Mouse (Mus musculus): ENCODE results near the gene Gm21969. TPM values are rescaled to one million over a fixed set of nuclear protein-coding genes. Genes with fewer than 3 reads are reported as not detected.

The Gm21969 gene
- polyA plus RNA-seq, 1 experiment from 2014 or later = not detected

DNA sequence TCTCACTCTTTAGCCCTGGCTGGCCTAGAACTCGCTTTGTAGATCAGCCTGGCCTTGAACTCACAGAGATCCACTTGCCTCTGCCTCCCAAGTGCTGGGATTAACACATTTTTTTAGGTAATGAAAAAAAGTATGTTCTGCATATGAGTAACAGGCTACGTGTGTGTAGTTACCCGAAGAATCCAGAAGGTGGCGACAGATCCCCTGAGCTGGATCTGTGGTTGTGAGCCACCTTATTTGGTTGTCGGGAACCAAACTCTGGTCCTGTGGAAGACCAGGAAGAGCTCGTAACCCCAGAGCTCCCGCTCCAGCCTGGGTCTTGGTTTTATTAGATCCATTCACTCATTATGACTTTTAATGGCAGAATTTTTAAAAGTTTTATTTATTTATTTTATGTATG lies 43.9 kb downstream of the Gm21969 start:
- H3K27me3 ChIP-seq (ENCODE audit: control insufficient read depth, insufficient read depth, low read depth, low read length) = no peaks in the 10 kb centered on the region; the same call in 1 of the 2 replicates
- H3K9ac ChIP-seq (ENCODE audit: low read depth, low read length) = no peak overlapping the region
- H3K36me3 ChIP-seq (ENCODE audit: control insufficient read depth, insufficient read depth, low read length) = peaks cover 12% of the 10 kb centered on the region
- no peaks in the 10 kb centered on the region for H3K9me3 ChIP-seq (replicated peaks; ENCODE audit: control insufficient read depth, low read length, poor library complexity, severe bottlenecking)
- 88% methylated on average over 7 of the region's 7 CpGs for WGBS
- H3K4me1 ChIP-seq (ENCODE audit: control insufficient read depth, insufficient read depth, low read length) = peaks cover 6% of the 10 kb centered on the region; the same call in 1 of the 2 replicates
- no peak overlapping the region for H3K4me3 ChIP-seq (ENCODE audit: low read depth, low read length)
- H3K4me2 ChIP-seq (ENCODE audit: low read length) = no peak overlapping the region
- ATAC-seq = no peak
- H3K27ac ChIP-seq (ENCODE audit: low read length) = no peak overlapping the region

- Histone ChIP-seq H3K9ac (ENCODE audit: low read depth, low read length) (no peak overlapping the region), H3K4me1 (ENCODE audit: control insufficient read depth, insufficient read depth, low read length) (no peaks in the 10 kb centered on the region), H3K27me3 (ENCODE audit: control insufficient read depth, insufficient read depth, low read depth, low read length) (no peaks in the 10 kb centered on the region), H3K4me2 (ENCODE audit: low read length) (no peak overlapping the region), H3K4me3 (ENCODE audit: low read depth, low read length) (no peak overlapping the region), H3K27ac (ENCODE audit: low read length) (no peak overlapping the region), H3K36me3 (ENCODE audit: control insufficient read depth, insufficient read depth, low read length) (peaks cover 7% of the 10 kb centered on the region), H3K9me3 (replicated peaks; ENCODE audit: control insufficient read depth, low read length, poor library complexity, severe bottlenecking) (no peaks in the 10 kb centered on the region)
- WGBS = 84% methylated on average over 15 of the region's 15 CpGs
- ATAC-seq = no peak
Measured at GRCm38 (mm10) chr4:139650086-139650743, 47.2 kb downstream of the Gm21969 start.

GRCm38 (mm10) chr4:139650907-139651306 lies 47.9 kb downstream of the Gm21969 start:
- ATAC-seq = no peak
- Histone ChIP-seq H3K36me3 (ENCODE audit: control insufficient read depth, insufficient read depth, low read length) (peaks cover 7% of the 10 kb centered on the region), H3K27ac (ENCODE audit: low read length) (no peak overlapping the region), H3K9me3 (replicated peaks; ENCODE audit: control insufficient read depth, low read length, poor library complexity, severe bottlenecking) (no peaks in the 10 kb centered on the region), H3K4me1 (ENCODE audit: control insufficient read depth, insufficient read depth, low read length) (no peaks in the 10 kb centered on the region), H3K27me3 (ENCODE audit: control insufficient read depth, insufficient read depth, low read depth, low read length) (no peaks in the 10 kb centered on the region), H3K4me2 (ENCODE audit: low read length) (no peak overlapping the region), H3K9ac (ENCODE audit: low read depth, low read length) (no peak overlapping the region), H3K4me3 (ENCODE audit: low read depth, low read length) (no peak overlapping the region)
- 59% methylated on average over 11 of the region's 11 CpGs for WGBS

- Histone ChIP-seq H3K9me3 (replicated peaks; ENCODE audit: control insufficient read depth, low read length, poor library complexity, severe bottlenecking) (no peaks in the 10 kb centered on the region; the same call in 1 of the 2 replicates), H3K36me3 (ENCODE audit: control insufficient read depth, insufficient read depth, low read length) (peaks cover 5% of the 10 kb centered on the region), H3K9ac (ENCODE audit: low read depth, low read length) (no peak within 1 kb of the TSS), H3K27ac (ENCODE audit: low read length) (no peak within 1 kb of the TSS), H3K4me2 (ENCODE audit: low read length) (no peak within 1 kb of the TSS), H3K4me3 (ENCODE audit: low read depth, low read length) (no peak within 1 kb of the TSS), H3K27me3 (ENCODE audit: control insufficient read depth, insufficient read depth, low read depth, low read length) (no peaks in the 10 kb centered on the region), H3K4me1 (ENCODE audit: control insufficient read depth, insufficient read depth, low read length) (no peaks in the 10 kb centered on the region)
- no peak for ATAC-seq
- 88% methylated on average over 8 of the region's 8 CpGs for WGBS
Measured at GRCm38 (mm10) chr4:139653238-139653637, 50.3 kb downstream of the Gm21969 start, which contains the start of gene Tas1r2. TSS of gene Tas1r2 (plus strand) at chr4:139653538.

GRCm38 (mm10) chr4:139661897-139662296 lies 58.9 kb downstream of the Gm21969 start:
- Histone ChIP-seq H3K4me3 (ENCODE audit: low read depth, low read length) (no peak overlapping the region), H3K27ac (ENCODE audit: low read length) (no peak overlapping the region), H3K27me3 (ENCODE audit: control insufficient read depth, insufficient read depth, low read depth, low read length) (no peaks in the 10 kb centered on the region), H3K36me3 (ENCODE audit: control insufficient read depth, insufficient read depth, low read length) (no peaks in the 10 kb centered on the region), H3K9me3 (replicated peaks; ENCODE audit: control insufficient read depth, low read length, poor library complexity, severe bottlenecking) (no peaks in the 10 kb centered on the region; the same call in 1 of the 2 replicates), H3K4me1 (ENCODE audit: control insufficient read depth, insufficient read depth, low read length) (no peaks in the 10 kb centered on the region), H3K9ac (ENCODE audit: low read depth, low read length) (no peak overlapping the region), H3K4me2 (ENCODE audit: low read length) (no peak overlapping the region)
- no peak for ATAC-seq
- 83% methylated on average over 14 of the region's 14 CpGs for WGBS

DNA sequence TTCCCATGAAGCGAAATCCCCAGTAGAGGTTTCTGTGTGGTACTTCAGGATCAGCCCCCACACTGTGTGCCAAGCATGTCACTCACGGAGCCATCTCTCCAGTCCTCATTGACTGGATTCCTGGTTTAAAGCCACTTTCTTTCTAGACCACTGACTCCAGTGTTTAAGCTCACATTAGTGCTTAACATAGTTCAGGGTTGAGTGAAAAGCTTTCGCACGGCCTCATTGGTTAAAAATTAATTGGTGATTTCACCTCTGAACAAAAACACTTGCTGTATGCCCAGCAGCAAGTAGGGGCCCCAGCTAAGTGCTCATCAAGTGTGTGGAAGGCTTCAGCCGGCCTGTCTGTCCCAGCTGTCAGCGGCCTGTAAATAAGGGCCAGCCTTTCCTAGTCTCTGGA lies 64.6 kb downstream of the Gm21969 start:
- Histone ChIP-seq H3K4me2 (ENCODE audit: low read length) (no peak overlapping the region), H3K27ac (ENCODE audit: low read length) (no peak overlapping the region), H3K9me3 (replicated peaks; ENCODE audit: control insufficient read depth, low read length, poor library complexity, severe bottlenecking) (no peaks in the 10 kb centered on the region), H3K4me1 (ENCODE audit: control insufficient read depth, insufficient read depth, low read length) (no peaks in the 10 kb centered on the region), H3K9ac (ENCODE audit: low read depth, low read length) (no peak overlapping the region), H3K27me3 (ENCODE audit: control insufficient read depth, insufficient read depth, low read depth, low read length) (no peaks in the 10 kb centered on the region), H3K36me3 (ENCODE audit: control insufficient read depth, insufficient read depth, low read length) (no peaks in the 10 kb centered on the region), H3K4me3 (ENCODE audit: low read depth, low read length) (no peak overlapping the region)
- WGBS = 45% methylated on average over 6 of the region's 6 CpGs
- ATAC-seq = no peak

- Histone ChIP-seq H3K9me3 (replicated peaks; ENCODE audit: control insufficient read depth, low read length, poor library complexity, severe bottlenecking) (no peaks in the 10 kb centered on the region), H3K4me1 (ENCODE audit: control insufficient read depth, insufficient read depth, low read length) (no peaks in the 10 kb centered on the region), H3K9ac (ENCODE audit: low read depth, low read length) (no peak overlapping the region), H3K27me3 (ENCODE audit: control insufficient read depth, insufficient read depth, low read depth, low read length) (no peaks in the 10 kb centered on the region), H3K27ac (ENCODE audit: low read length) (no peak overlapping the region), H3K4me2 (ENCODE audit: low read length) (no peak overlapping the region), H3K36me3 (ENCODE audit: control insufficient read depth, insufficient read depth, low read length) (no peaks in the 10 kb centered on the region), H3K4me3 (ENCODE audit: low read depth, low read length) (no peak overlapping the region)
- WGBS = 12% methylated on average over 6 of the region's 6 CpGs
- ATAC-seq = no peak
Measured at GRCm38 (mm10) chr4:139669847-139670246, 66.9 kb downstream of the Gm21969 start.

DNA sequence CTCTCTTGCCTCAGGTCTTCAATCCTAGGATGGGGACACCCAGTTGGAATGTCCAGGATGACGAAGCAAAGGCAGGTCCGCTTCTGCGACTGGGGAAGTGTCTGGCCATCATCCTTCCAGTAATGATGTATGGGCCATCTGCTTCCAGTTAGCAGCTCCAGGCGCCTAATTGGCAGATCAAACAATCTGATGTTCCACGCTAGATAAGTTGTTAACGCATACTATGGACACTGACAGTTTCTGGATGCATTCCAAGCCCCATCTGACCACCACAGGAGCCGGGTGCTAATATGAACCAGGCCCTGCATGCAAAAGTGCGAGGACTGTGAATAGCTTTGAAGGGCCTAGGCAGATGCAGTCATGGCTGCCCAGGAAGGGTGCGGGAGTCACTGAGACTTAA lies 72.7 kb downstream of the Gm21969 start:
- H3K36me3 ChIP-seq (ENCODE audit: control insufficient read depth, insufficient read depth, low read length) = no peaks in the 10 kb centered on the region
- H3K27me3 ChIP-seq (ENCODE audit: control insufficient read depth, insufficient read depth, low read depth, low read length) = no peaks in the 10 kb centered on the region
- WGBS = 55% methylated on average over 9 of the region's 9 CpGs
- H3K4me1 ChIP-seq (ENCODE audit: control insufficient read depth, insufficient read depth, low read length) = no peaks in the 10 kb centered on the region
- H3K4me3 ChIP-seq (ENCODE audit: low read depth, low read length) = no peak overlapping the region
- no peak overlapping the region for H3K9ac ChIP-seq (ENCODE audit: low read depth, low read length)
- ATAC-seq = no peak
- no peak overlapping the region for H3K27ac ChIP-seq (ENCODE audit: low read length)
- no peak overlapping the region for H3K4me2 ChIP-seq (ENCODE audit: low read length)
- H3K9me3 ChIP-seq (replicated peaks; ENCODE audit: control insufficient read depth, low read length, poor library complexity, severe bottlenecking) = 0 out of 2 replicates have a peak, but pooled peaks cover 7% of the 10 kb centered on the region

DNA sequence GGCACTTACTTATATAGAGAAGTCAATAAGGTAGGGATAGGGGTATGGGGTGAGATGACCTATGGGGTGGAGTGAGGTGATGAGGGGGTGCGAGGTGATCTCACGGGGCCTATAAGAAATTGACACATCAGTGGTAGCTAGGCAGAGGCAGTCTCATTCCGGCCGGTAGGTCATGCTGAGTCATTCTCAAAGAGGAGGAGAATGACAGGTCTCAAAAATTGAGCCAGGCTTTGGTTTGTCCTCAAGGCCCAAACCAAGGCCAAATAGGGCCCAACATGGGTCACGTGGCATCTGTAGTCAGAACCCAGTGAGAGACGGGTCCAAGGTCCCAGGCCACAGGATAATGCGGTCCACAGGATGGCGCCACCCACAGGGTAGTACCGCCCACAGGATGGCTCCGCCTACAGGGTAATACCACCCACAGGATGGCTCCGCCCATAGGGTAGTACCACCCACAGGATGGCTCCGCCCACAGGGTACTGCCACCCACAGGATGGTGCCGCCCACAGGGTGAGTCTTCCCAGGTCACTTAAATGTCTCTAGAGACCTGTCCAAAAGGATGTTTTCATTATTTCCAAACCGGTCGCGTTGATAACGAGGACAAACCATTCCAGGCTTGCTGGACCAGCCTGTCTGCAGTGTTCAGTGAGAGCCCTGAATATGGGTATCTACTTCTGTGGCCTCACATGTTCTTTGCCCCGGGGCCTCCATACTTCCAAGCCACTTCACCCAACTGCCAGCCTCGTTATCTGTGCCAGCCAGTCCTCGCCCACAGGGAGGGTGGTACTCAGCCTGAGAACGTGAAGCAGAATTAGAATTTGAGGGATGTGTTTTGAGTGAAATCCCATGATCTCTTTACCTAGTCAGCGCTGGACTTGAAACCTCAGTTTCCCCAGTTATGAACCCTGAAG lies 81.0 kb downstream of the Gm21969 start:
- H3K4me2 ChIP-seq (ENCODE audit: low read length) = no peak overlapping the region
- no peaks in the 10 kb centered on the region for H3K4me1 ChIP-seq (ENCODE audit: control insufficient read depth, insufficient read depth, low read length)
- no peaks in the 10 kb centered on the region for H3K36me3 ChIP-seq (ENCODE audit: control insufficient read depth, insufficient read depth, low read length)
- 80% methylated on average over 22 of the region's 22 CpGs for WGBS
- H3K9ac ChIP-seq (ENCODE audit: low read depth, low read length) = no peak overlapping the region
- ATAC-seq = no peak
- peaks cover 3% of the 10 kb centered on the region; the same call in 1 of the 2 replicates for H3K9me3 ChIP-seq (replicated peaks; ENCODE audit: control insufficient read depth, low read length, poor library complexity, severe bottlenecking)
- no peaks in the 10 kb centered on the region for H3K27me3 ChIP-seq (ENCODE audit: control insufficient read depth, insufficient read depth, low read depth, low read length)
- no peak overlapping the region for H3K27ac ChIP-seq (ENCODE audit: low read length)
- no peak overlapping the region for H3K4me3 ChIP-seq (ENCODE audit: low read depth, low read length)

Measured in midbrain, embryonic 16.5 days (tissue).